Mouse (Mus musculus) embryonic facial prominence, embryonic 11.5 days (tissue): ENCODE data around the gene Bhlhe41. TPM values are rescaled to one million over a fixed set of nuclear protein-coding genes. Genes with fewer than 3 reads are reported as not detected.
A peak's percentile ranks its signal among the peaks of the same experiment; 100 is the strongest.

Experiments
- ATAC-seq: fragments of 200-750 bp; cut with Nextera tagmentation; replicated peaks from 2 replicates; pipeline ENCODE4 v1.8.0; 2017; ENCODE audit warnings: low read depth; ENCODE audit not compliant: insufficient number of reproducible peaks, low FRiP score, low TSS enrichment
- DNase-seq: peaks from one replicate; pipeline ENCODE4 v3.0.0-alpha.2; 2015; ENCODE audit warnings: low spot score
- H3K27ac ChIP-seq: fragments of 300-500 bp; sonication (generic); replicated peaks from 2 replicates; pipeline ENCODE4 v1.5.1; 2014; ENCODE audit warnings: mild to moderate bottlenecking, low read depth, low read length, control low read depth
- H3K27me3 ChIP-seq: fragments of 300-500 bp; sonication (generic); 2 replicates; pipeline ENCODE4 v1.6.1; 2014; ENCODE audit warnings: mild to moderate bottlenecking, low read length, moderate library complexity, mixed read lengths; ENCODE audit not compliant: control insufficient read depth, insufficient read depth
- H3K36me3 ChIP-seq: fragments of 300-500 bp; sonication (generic); replicated peaks from 2 replicates; pipeline ENCODE4 v1.6.1; 2014; ENCODE audit warnings: low read depth, mild to moderate bottlenecking, low read length, moderate library complexity, mixed read lengths; ENCODE audit not compliant: control insufficient read depth, insufficient read depth
- H3K4me1 ChIP-seq: fragments of 300-500 bp; sonication (generic); 2 replicates; pipeline ENCODE4 v1.6.1; 2014; ENCODE audit warnings: low read length, mixed read lengths; ENCODE audit not compliant: control insufficient read depth, insufficient read depth
- H3K4me2 ChIP-seq: fragments of 300-500 bp; sonication (generic); 2 replicates; pipeline ENCODE4 v1.6.1; 2014; ENCODE audit warnings: low read depth, mild to moderate bottlenecking, control low read depth, low read length, moderate library complexity
- H3K4me3 ChIP-seq: fragments of 300-500 bp; sonication (generic); 2 replicates; pipeline ENCODE4 v1.5.1; 2014; ENCODE audit warnings: low read depth, low read length, control low read depth
- H3K9ac ChIP-seq: fragments of 300-500 bp; sonication (generic); replicated peaks from 2 replicates; pipeline ENCODE4 v1.6.1; 2014; ENCODE audit warnings: mild to moderate bottlenecking, control low read depth, low read length
- H3K9me3 ChIP-seq: fragments of 300-500 bp; sonication (generic); replicated peaks from 2 replicates; pipeline ENCODE4 v1.6.1; 2016; ENCODE audit warnings: mild to moderate bottlenecking, low read length, inconsistent platforms, mixed read lengths; ENCODE audit not compliant: control insufficient read depth
- WGBS: fragments of 180-500 bp; shearing (Covaris S2); extraction: QIAGEN DNeasy Blood & Tissue Kit; methylation state at CpG from one replicate; pipeline ENCODE4 v1.1.7; 2014; 5-methylcytosine and 5-hydroxymethylcytosine counted together
- polyA plus RNA-seq: library from polyadenylated mRNA; unstranded; fragments of >200 nt; fragmentation: Nextera tagmentation; extraction: Ambion mirVana; gene quantifications from 2 replicates; pipeline ENCODE4 v1.2.1, GENCODE M21; 2014

Bhlhe41 gene
- polyA plus RNA-seq, 1 experiment from 2014 or later, result 1.7 TPM

GRCm38 (mm10) chr6:145855720-145856551 is 9.4 kb downstream of the Bhlhe41 start:
- ATAC-seq, result peak; percentile 91
- no peaks in the 10 kb centered on the region for H3K36me3 ChIP-seq
- H3K4me2 ChIP-seq, result peak overlapping the region; percentile 36
- H3K4me3 ChIP-seq, result peak overlapping the region; percentile 5
- no peaks in the 10 kb centered on the region for H3K27me3 ChIP-seq
- H3K9me3 ChIP-seq, result no peaks in the 10 kb centered on the region
- 0 out of 2 replicates have a peak, but pooled peaks cover 3% of the 10 kb centered on the region for H3K4me1 ChIP-seq
- 6% methylated on average over 28 of the region's 28 CpGs for WGBS
- DNase-seq, result peak; percentile 97
- H3K9ac ChIP-seq, result no peak overlapping the region
- no peak overlapping the region; the same call in 1 of the 2 replicates for H3K27ac ChIP-seq

GRCm38 (mm10) chr6:145854756-145855155 is 10.6 kb downstream of the Bhlhe41 start:
- H3K4me1 ChIP-seq, result 0 out of 2 replicates have a peak, but pooled peaks cover 3% of the 10 kb centered on the region
- H3K9ac ChIP-seq, result no peak overlapping the region
- DNase-seq, result no peak
- 48% methylated on average over 5 of the region's 5 CpGs for WGBS
- H3K4me3 ChIP-seq, result no peak overlapping the region
- H3K27me3 ChIP-seq, result no peaks in the 10 kb centered on the region
- H3K4me2 ChIP-seq, result no peak overlapping the region
- no peaks in the 10 kb centered on the region for H3K36me3 ChIP-seq
- H3K9me3 ChIP-seq, result no peaks in the 10 kb centered on the region
- H3K27ac ChIP-seq, result no peak overlapping the region
- no peak for ATAC-seq

GRCm38 (mm10) chr6:145853356-145854079 is 11.8 kb downstream of the Bhlhe41 start:
- Histone ChIP-seq H3K4me1 (0 out of 2 replicates have a peak, but pooled peaks cover 3% of the 10 kb centered on the region), H3K9ac (no peak overlapping the region), H3K27me3 (no peaks in the 10 kb centered on the region), H3K4me3 (no peak overlapping the region), H3K27ac (no peak overlapping the region), H3K4me2 (no peak overlapping the region), H3K9me3 (no peaks in the 10 kb centered on the region), H3K36me3 (no peaks in the 10 kb centered on the region)
- ATAC-seq (no peak), DNase-seq (no peak)
- WGBS, result 89% methylated on average over 10 of the region's 10 CpGs

- ATAC-seq (no peak), DNase-seq (no peak)
- no peaks in the 10 kb centered on the region for H3K9me3 ChIP-seq
- no peak overlapping the region for H3K4me3 ChIP-seq
- H3K27ac ChIP-seq, result no peak overlapping the region
- no peak overlapping the region for H3K9ac ChIP-seq
- 0 out of 2 replicates have a peak, but pooled peaks cover 3% of the 10 kb centered on the region for H3K4me1 ChIP-seq
- WGBS, result 95% methylated on average over 7 of the region's 7 CpGs
- no peak overlapping the region for H3K4me2 ChIP-seq
- no peaks in the 10 kb centered on the region for H3K27me3 ChIP-seq
- H3K36me3 ChIP-seq, result no peaks in the 10 kb centered on the region
These were observed 12.7 kb downstream of the Bhlhe41 start for GRCm38 (mm10) chr6:145852708-145853107.

- H3K27ac ChIP-seq, result no peak overlapping the region
- H3K9me3 ChIP-seq, result no peaks in the 10 kb centered on the region
- H3K4me1 ChIP-seq, result 0 out of 2 replicates have a peak, but pooled peaks cover 3% of the 10 kb centered on the region
- H3K36me3 ChIP-seq, result no peaks in the 10 kb centered on the region
- H3K4me3 ChIP-seq, result no peak overlapping the region
- no peak for ATAC-seq
- H3K9ac ChIP-seq, result no peak overlapping the region
- no peaks in the 10 kb centered on the region for H3K27me3 ChIP-seq
- 78% methylated on average over 11 of the region's 11 CpGs for WGBS
- H3K4me2 ChIP-seq, result no peak overlapping the region
- DNase-seq, result no peak
These were observed 13.4 kb downstream of the Bhlhe41 start for GRCm38 (mm10) chr6:145851956-145852355.

- Histone ChIP-seq H3K4me3 (no peak overlapping the region), H3K9ac (no peak overlapping the region), H3K27ac (no peak overlapping the region), H3K9me3 (no peaks in the 10 kb centered on the region), H3K4me1 (no peaks in the 10 kb centered on the region), H3K4me2 (no peak overlapping the region), H3K27me3 (no peaks in the 10 kb centered on the region), H3K36me3 (no peaks in the 10 kb centered on the region)
- 59% methylated on average over 2 of the region's 2 CpGs for WGBS
- ATAC-seq, result no peak; the same call in 1 of the 2 replicates
- DNase-seq, result no peak
These were observed 14.6 kb downstream of the Bhlhe41 start for GRCm38 (mm10) chr6:145850789-145851188.

- 90% methylated on average over 8 of the region's 8 CpGs for WGBS
- no peak for ATAC-seq
- H3K4me3 ChIP-seq, result no peak overlapping the region
These were observed 17.7 kb downstream of the Bhlhe41 start for GRCm38 (mm10) chr6:145847661-145848060.

GRCm38 (mm10) chr6:145846948-145847347 is 18.4 kb downstream of the Bhlhe41 start:
- ATAC-seq (no peak), DNase-seq (no peak)
- H3K9me3 ChIP-seq, result no peaks in the 10 kb centered on the region
- H3K27ac ChIP-seq, result no peak overlapping the region
- H3K27me3 ChIP-seq, result no peaks in the 10 kb centered on the region
- H3K4me3 ChIP-seq, result no peak overlapping the region
- no peak overlapping the region for H3K9ac ChIP-seq
- H3K36me3 ChIP-seq, result no peaks in the 10 kb centered on the region
- WGBS, result 91% methylated on average over 6 of the region's 6 CpGs
- no peak overlapping the region for H3K4me2 ChIP-seq
- H3K4me1 ChIP-seq, result no peaks in the 10 kb centered on the region

More at GRCm38 (mm10) chr6:145847661-145848060, 17.7 kb downstream of the Bhlhe41 start:
- Histone ChIP-seq H3K27ac (no peak overlapping the region), H3K27me3 (no peaks in the 10 kb centered on the region), H3K9ac (no peak overlapping the region), H3K36me3 (no peaks in the 10 kb centered on the region), H3K4me2 (no peak overlapping the region), H3K9me3 (no peaks in the 10 kb centered on the region), H3K4me1 (no peaks in the 10 kb centered on the region)
- no peak for DNase-seq
